Mouse (Mus musculus): Measurements from ENCODE around the gene Yars.

Gene Yars

DNA sequence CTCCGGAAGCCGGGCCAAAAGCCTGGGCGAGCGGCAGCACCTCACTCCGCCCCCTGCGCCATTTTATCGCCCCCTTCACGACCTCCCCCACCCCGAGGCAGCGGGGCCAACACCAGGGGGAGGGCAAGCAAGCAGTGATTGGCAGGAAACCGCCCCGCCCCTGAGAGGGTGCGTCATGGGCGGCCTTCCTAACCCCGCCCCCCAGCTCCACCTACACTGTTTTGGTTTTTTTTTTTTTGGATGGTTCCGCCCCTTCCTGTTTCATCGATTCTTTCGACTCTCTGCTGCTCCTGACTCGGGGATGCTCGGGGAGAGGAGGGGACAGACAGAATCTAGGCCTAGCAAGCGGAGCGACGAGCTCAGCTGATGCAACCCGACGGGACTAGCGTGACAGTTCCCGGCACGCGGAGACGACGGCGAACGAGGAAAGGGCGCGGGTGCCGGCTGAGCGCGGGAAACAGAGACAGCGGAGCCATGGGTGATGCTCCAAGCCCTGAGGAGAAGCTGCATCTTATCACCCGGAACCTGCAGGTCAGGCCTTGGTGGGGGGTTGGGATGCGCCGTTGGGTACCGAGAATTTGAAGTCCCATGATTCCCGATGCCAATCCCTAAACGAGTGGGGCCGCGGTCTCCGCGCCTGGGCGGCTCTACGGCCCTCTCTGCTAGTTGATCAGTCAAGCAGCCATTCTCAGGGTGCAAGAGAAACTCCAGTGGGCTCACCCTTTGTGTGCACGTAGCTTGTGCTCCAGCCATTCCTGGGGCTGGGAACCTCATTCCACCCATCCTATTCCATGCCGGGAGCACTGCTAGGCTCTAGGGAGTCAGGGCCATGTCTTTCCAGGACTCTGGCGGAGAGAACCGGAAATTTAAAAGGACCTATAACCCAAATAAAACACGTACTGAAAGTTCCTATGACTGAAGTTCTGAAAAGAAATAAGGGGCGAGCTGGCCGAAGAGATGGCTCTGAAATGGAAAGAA is at the start of gene Yars, which contains the start of gene S100pbp:
Gene Yars, plus strand, starts transcription at position 219 of the 978 bp plus-strand sequence.
Gene S100pbp, minus strand, starts transcription at position 186 of the 978 bp plus-strand sequence.
- peak; percentile 100 for DNase-seq (ENCODE audit: inconsistent ontology term)

DNA sequence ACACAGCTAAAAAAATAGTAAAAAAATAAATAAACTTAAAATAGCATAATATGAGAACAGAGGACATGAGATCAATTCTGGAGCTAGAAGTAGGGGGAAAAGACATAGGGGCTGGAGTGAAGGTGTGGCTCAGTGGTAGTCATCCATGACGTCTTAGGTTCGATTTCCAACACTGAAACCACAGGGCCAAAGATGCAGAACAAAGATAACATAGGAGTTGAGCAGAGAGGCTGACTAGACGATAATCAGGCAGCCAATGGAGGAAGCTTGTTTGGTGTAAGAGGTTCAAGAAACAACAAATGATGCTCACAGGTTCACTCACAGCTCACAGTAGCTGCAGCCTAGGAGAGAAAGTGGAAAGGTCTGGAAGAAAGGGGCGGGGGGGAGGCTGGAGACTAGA is 48.8 kb upstream of the Yars start:
- DNase-seq (ENCODE audit: inconsistent ontology term), result no peak

DNA sequence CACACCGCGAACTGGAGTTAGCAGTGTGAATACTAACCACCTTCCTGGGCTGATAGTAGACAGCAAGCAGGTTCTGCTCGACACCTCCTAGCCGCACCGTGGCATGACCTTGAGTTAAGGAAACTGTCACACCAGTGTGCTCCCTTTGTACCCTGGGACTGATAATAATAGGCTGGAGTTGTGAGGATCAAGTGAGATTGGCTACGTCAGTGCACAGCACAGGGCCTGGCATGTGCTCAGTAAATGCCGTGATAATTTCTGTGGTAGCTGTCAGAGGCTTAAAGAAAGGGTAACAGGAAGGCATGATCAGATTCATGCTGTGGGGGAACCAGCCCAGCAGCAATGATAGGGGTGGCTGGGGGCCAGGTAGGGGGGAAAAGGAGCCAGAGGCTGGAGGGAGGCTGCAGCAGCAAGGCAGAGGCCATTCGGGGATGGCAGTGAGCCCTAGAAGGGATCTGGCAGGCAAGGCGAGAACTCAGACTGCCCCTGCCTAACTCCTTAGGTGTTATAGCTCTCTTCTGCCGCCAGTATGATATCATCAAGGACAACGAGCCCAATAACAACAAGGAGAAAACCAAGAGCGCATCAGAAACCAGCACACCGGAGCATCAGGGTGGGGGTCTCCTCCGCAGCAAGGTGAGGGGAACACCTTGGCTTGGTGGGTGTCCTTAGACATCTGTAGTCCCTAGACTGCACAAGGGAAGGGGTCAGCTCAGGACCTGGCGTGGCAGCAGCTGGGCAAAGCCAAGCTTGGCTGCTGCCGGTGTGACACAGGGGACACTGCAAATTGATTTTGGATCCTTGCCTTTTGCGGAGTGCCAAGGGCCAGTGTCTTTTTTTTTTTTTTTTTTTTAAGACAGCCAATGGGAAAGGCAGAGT is 47.8 kb upstream of the Yars start:
- no peak for DNase-seq (ENCODE audit: inconsistent ontology term)

DNA sequence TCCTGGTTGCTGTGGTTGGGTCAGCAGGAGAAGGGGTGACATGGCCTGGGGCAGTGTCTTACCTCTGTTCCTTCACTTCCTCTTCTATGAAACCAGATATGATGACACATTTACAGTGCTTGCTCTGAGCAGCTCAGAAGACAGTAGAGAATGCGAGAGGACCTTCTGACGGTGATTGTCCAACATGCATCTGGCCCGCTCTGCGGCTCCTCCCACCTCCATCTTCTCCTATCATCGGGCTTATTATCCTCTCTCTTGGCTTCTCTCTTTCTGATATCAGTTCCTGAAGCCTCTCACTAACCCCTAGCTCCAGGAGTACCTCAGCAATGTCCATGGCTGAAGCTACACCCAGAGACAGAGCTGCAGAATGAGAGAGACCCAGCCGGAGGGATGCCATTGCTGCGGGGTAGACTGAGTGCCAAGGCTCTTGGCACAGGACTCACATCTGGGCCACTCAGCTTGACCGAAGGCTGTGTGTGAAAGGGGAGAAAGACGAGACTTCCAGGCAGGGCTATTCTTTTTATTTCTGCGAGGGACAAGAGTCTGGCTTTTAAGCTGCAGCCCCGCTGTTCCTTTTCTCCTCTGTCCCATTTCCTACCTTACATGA is 47.0 kb upstream of the Yars start:
- no peak for DNase-seq (ENCODE audit: inconsistent ontology term)

DNA sequence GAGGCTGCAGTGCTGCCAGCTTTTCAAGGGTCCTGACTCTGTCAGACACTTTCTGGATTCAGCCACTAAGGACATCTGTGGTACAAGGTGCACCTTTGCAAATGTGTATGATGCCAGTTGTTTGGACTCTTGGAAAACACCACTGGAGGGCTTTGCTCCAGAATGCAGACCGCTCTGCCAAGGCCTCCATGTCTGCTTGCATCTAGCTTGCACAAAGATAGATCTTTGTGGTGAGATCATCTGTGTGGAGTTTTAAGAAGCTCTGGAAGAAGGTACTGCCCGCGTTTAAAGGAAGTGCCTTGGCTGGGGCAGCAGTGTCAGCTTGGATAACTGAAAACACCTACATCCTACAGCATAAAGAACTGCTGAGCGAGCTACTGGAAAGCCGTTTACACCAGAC is 46.1 kb upstream of the Yars start:
- DNase-seq (ENCODE audit: inconsistent ontology term), result no peak

DNA sequence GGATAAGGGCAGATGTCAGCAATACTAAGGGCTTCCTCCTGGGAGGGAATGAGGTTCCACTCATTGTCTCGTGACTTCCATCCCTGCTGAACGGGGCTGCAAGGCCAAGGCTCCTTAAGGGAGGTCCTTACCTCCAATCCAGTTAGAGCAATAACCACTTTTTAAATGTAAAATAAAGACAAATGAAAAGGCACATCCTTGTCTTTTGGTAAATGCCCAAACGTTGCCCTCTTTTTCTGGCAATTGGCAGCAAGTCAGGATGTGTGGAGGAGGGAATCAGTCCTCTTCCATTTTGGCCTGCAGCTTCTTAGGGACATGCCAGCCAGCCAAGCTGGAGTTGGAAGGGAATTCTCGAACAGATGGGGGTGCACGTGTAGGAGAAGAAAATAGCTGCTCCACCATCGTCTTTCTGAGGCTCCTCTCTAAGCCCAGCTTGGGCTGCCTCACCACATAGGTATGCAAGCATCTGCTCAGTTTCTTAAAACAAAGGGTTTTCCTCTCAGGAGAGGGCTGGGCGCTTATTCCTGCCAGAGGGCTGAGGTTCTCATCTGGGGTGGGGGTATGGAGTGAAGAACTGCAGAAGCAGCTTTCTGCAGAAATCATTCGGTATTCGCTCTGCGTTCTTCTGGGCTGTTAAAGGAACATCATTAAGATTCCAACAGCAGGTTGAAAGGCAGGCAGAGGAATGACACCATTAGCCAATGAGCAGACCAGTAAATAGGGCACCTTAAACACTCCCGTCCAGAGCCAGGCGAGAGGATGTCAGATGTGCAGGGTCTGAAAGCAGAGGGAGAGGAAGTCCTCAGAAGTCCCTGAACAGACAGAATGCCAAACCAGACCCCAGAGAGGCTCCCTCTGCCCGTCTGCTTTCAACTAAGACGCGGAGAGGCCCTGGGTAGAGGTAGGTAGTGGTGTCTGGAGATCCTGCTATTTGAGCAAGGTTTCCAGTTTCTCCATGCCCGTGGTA is 44.9 kb upstream of the Yars start:
- DNase-seq (ENCODE audit: inconsistent ontology term), result peak; percentile 74

DNA sequence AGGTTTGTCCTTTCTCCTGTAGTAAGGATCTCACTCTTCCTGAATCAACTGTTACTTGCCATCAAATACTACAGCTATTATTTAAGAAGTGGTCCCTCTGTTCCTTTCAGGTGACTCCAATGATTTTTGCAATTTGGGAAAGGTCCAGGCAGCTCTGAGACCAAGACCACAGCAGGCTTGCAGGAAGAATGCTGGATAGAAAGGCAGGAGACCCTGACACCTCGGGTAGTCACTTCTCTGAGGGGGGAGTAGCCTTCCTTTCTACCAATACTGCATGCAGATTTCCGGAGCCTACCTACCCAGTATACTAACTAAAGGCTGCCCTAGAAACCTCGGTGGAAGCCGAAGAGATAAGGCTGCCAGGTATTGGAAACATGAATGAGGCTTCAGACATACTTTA is 44.1 kb upstream of the Yars start:
- DNase-seq (ENCODE audit: inconsistent ontology term), result no peak

DNA sequence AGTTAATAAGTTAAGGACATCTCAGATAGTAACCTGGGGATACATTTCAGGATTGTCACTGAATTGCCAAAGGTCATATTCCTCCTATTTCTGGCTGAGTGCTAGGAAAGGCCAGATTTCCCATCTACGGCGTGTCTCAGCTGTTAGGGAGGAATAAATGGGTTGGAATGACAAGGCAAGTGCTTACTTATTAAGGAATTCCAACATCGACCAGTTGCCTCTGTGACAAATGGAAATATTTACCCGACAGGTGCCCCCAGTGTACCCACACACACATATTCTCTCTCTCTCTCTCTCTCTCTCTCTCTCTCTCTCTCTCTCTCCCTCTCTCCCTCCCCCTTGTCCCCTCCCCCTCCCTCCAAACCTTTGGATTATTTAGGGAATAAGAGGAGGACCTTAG is 43.6 kb upstream of the Yars start:
- DNase-seq (ENCODE audit: inconsistent ontology term), result no peak

DNA sequence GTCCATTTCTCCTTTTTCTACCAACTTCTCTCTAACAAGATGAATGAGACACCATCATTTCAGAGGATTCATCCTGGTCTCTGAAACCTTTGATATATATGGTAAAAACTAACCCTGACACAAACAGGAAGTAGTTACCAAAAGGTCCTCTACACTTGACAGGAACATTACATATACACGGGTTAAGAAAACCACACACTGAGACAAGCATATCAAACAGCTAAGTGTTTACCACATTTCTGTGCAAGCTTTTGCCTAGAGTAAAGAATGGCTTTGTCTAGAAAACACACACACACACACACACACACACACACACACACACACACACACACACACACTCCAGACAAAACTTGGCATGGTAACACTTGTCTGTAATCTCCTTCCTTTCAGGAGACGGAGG is 43.2 kb upstream of the Yars start:
- DNase-seq (ENCODE audit: inconsistent ontology term), result no peak

DNA sequence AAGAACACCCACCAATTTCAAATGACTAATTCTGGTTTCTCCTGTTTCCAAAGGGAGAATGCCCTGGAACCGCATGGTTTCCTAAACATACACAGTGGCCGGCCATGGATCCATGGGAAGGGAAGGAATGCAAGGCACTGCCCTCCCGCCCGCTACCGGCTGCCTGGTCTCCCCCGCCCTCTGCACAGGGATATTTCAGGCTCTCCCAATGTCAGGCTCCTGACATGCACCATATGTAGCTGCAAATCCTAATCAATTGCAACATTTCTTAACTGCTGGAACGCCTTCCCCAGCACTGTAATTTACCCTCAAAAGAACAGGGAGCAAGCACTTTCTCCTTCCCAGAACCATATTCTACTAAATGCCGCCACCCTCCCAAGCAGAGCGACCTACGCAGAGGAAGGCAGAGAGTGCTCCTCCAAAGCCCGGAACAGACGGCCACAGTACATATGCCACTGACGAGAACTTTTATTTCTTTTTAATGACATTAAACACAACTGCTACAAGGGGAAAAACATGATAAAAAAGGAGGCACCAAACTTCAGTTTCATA is 41.9 kb upstream of the Yars start:
- no peak for DNase-seq (ENCODE audit: inconsistent ontology term)

DNA sequence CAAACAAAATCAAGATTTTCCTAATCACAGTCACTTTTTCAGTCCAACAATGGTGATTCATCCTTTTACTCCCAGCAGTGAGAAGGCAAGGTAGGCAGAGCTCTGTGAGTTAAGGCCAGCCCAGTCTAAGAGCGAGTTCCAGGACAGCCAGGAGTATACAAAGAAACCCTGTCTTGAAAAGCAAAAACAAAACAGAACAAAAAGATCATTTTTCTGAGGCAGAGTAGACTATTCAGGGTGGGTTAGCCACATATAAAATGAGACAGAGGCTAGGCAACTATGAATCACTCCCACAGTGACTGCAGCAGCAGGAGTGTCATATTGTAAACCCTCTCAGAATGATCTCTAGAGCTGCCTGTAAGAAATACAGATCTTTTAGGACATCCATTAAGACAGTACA is 40.2 kb upstream of the Yars start:
- peak; percentile 66 for DNase-seq (ENCODE audit: inconsistent ontology term)

DNA sequence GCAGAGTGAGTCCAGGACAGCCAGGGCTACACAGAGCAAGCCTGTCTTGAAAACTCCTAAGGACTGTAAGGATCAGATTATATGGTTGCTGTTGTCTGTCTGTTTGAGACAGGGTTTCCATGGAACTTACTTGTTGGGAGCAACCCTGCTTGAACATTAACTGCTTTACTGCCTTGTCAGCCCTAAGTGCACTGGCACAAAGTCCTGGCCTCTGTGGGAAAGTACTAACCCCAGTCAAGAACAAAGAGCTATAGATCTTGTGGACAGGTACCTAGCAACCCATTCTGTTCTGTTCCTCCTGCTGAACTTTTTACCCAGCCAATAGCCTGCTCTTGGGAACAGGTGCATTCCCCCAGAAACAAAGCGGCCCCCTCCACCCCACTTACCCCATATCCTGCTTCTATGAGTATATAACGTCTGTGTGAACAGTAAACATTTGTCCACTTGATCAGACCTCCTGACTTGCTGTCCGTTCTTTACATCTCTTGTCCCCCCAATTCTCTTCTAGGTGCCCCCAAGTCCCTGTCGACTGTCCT is 38.2 kb upstream of the Yars start:
- DNase-seq (ENCODE audit: inconsistent ontology term), result no peak

DNA sequence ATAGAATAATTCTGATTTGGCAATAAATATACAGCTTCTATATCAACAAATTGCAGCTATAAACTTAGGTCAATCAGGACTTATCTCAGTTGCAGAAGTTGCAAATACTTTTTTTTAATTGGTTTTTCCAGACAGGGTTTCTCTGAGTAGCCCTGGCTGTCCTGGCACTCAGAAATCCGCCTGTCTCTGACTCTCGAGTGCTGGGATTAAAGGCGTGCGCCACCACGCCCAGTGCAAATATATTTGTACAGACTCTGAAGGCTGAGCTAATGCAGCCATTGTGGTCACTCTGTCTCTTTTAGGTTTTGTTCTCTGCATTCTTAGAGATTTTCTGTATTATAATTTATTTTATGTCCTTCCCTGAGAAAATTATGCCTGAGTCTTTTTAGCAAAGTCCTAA is 32.0 kb upstream of the Yars start:
- DNase-seq (ENCODE audit: inconsistent ontology term), result no peak

DNA sequence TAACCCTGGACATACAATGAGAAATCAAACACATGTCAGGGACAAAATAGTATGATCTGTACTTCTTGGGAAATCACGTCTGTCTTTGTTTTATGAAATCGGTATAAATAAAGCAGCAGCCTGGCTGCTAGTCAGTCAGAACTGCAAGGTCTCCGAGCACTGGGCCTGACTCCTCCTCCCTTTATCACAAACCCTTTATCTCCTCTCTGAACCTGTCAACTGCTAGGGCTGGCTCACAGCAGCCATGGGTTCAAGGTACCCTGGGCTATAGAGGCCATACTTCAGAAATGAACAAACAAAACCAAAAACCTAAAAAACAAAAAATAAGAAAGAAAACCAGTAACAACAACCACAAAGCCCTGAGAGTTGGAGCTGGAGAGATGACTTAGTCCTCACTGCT is 31.0 kb upstream of the Yars start:
- DNase-seq (ENCODE audit: inconsistent ontology term), result no peak

DNA sequence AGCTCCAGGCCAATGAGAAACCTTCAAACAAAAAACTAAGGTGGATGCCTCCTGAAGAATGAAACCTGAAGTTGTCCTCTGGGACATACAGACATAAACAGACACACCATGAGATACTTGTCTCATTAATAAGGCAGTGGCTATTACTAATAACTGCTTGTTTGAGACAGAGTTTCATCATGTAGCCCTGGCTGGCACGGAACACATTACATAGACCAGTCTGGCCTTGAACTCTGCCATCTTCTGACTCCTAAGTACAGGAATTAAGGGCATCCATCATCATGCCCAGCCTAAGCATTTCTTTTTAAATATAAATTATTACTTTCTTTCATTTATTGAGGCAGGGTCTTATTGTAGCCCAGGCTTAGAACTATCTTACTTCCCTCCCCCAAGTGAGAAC is 28.5 kb upstream of the Yars start:
- no peak for DNase-seq (ENCODE audit: inconsistent ontology term)

DNA sequence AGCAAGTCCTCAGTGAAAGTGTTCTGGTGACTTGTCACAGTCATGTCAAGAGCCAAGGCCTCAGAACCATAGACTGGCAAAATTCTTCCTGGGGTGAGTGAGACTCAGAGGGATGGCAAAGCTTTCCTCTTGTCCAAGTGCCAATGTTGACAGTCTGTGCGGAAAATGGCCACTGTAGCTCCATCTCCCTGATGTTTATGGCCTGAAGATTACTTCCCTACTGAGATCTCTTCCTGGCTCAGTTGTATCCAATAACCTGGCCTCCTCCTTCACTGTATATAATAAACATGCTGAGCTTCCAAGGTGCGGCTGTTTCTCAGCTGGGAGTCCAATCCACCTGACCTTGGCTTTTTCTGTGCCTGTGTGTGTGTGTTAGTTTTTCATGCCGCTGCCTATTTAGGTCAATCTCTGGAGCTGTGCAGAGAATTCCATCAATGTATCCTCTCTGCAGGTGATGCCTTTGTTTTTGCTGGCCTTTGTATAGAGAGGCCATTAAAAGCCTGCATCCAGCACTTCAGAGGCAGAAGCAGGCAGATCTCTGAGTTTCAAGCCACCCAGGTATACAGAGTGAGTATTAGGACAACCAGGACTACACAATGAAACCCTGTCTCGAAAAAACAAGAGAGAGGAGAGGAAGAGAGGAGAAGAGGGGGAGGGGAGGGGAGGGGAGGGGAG is 27.8 kb upstream of the Yars start:
- no peak for DNase-seq (ENCODE audit: inconsistent ontology term)

DNA sequence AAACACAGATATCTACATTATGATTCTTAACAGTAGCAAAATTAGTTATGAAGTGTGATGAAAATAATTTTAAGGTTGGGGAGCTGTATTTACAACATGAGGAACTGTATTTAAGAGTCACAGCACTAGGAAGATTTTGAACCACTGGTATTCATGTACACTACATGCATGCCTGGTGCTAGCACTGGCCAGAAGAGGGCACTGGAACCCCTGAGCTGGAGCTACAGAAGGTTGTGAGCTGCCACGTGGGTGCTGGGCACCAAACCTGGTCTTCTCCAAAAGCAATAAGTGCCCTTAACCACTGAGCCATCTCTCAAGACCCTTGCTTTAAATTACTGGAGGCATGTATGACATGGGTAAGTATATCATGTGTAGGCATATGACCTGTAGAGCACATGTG is 17.0 kb upstream of the Yars start:
- DNase-seq (ENCODE audit: inconsistent ontology term), result no peak

DNA sequence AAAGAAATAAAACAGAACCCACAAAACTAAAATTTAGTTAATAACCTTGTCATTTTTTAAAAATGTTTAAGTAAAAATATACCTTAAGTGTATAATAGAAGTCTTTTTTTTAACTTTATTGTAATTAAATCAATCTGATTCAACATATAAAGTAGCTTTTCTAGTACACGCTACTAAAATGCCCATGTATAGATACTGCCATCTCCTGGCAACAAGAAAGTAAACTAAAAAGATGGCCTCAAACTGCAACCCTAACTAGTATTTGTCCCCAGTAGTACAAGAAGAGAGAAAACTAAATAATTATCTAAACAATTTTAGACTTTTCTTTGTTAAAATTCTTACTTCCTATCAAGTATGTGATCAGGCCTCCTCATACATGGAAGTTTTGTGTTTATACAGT is 10.0 kb upstream of the Yars start:
- no peak for DNase-seq (ENCODE audit: inconsistent ontology term)

DNA sequence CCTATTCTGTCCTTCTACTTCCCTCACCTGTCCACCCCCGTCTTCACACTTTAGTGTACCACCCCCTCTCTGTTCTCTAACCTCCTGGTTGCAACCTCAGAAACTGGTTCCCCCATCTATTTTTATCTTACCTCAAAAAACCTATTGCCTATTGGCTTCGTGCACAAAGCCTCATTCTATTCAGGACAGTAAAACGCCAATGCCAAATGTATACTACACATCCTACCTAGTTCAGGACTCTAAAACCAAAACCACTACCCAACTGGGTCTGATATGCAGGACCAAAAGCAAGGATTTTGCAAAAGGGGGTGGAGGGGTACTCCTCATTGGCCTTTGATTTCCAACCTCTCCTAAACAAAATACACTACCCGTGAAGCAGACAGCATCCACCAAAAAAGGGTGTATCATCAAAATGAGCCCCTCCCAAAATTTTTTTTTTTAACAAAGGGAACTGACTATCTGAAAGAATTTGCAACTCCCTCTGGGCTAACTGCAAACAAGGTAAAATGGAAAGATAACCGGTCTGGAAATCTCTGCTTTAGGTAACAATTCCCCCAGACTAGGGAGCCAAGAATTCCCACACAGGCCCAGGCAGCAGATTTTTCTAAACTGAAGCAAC is 1.4 kb upstream of the Yars start:
- no peak for DNase-seq (ENCODE audit: inconsistent ontology term)

All from Muller cell, postnatal 12 days (primary cell).